Mouse (Mus musculus): Measurements from ENCODE around the gene Tas2r137.

DNA sequence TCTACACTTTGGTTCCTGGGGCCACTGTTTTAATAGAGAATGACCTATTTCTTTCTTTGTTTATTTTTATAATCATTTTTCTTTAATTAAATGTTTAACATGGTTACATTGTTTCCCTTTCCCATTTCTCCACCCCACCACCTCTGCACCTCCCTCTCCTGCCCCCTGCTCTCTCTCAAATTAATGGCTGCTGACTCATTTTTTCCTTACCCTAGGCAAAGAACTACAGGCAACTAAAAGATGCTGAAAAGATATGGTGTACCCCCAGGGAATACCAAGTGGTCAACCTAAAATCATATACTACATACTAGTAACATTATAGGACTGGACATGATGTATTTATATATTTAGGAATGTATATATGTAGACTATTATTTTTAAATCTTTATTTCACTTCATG lies 42.4 kb upstream of the Tas2r137 start:
- no peak for TF ChIP-seq POLR2A (IDR thresholded peaks at IDR 0.05; ENCODE audit: insufficient read depth, low read depth, low read length)
- no peak for TF ChIP-seq CTCF (IDR thresholded peaks at IDR 0.05; ENCODE audit: insufficient read depth, low read depth, low read length)

All from olfactory bulb, adult 2 months (tissue).